Mouse (Mus musculus): ENCODE data around the gene Cela3b.

DNA sequence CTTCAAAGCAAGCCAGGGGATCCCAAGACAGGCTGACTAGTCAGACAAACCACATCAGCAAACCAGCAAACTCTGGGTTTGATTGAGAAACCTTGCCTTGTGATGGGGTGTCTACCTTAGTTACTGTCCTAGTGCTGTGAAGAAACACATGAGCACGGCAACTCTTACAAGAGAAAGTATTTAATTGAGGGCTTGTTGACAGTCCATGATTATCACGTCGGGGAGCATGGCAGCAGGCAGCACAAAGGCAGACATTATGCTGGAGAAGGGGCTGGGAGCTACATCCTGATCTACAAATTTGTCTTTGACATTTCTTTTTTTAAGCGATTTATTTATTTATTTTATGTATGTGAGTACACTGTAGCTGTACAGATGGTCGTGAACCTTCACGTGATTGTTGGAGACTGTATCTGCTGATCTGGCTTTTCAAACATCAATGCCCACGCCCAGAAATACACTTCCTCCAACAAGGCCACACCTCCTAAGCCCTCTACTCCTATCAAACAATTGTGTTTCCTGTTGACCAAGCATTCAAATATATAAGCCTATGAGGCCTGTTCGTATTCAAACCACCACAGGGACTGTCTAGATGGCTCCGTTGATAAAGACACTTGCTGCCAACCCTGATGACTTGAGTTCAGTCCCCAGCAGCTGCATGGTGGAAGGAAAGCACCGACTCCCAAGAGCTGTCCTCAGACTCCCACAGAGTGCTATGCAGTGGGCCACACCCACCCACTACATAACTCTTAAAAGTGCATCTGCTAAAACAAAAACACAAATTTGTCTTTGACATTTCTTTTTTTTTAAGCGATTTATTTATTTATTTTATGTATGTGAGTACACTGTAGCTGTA, 12.4 kb downstream of the Cela3b start:
- TF ChIP-seq CTCF (IDR thresholded peaks at IDR 0.05; ENCODE audit: low read depth) = no peak
- TF ChIP-seq EP300 (IDR thresholded peaks at IDR 0.05; ENCODE audit: low read depth) = no peak
